Mouse (Mus musculus) heart, postnatal 0 days (tissue): ENCODE measurements around the gene Olfr846.

Experiments
- CTCF ChIP-seq: IDR thresholded peaks from 2 replicates; pipeline ENCODE4 v1.5.1; 2016; ENCODE audit warnings: antibody characterized with exemption, control low read depth, low read depth
- EP300 ChIP-seq: IDR thresholded peaks from 2 replicates; pipeline ENCODE4 v1.6.1; 2016; ENCODE audit warnings: antibody characterized with exemption, low read depth

DNA sequence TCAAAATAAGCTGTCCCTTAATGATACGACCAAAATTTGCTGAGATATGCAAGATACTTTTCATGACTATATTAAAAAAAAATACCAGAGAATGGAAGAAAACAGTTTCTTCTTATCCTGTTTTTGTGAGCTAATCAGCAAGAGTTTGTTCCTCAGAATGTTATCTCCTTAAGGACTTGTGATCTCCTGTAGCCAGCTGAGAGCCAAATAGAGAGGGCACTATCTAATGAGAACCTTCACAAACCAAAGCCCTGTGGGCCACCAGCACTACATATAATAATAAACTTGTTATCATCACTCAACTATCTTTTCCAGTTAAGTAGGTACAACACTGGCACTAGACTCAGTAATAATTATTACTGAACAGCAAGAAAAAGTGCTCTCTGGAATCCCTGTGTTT lies 27.6 kb downstream of the Olfr846 start, which contains the start of gene Olfr845:
- no peak for TF ChIP-seq CTCF
- no peak for TF ChIP-seq EP300
